Mouse (Mus musculus) layer of hippocampus, adult 8-10 months (tissue): ENCODE results near the gene Spats1. TPM values are rescaled to one million over a fixed set of nuclear protein-coding genes. Genes with fewer than 3 reads are reported as not detected.

Source experiments
- DNase-seq, 2 experiments: peaks; one replicate each; pipeline ENCODE4 v3.0.0; 2022; ENCODE audit warnings: low spot score in 2 of 2
- total RNA-seq, 4 experiments: library from RNA; stranded (reverse); gene quantifications; 2 replicates each; pipeline ENCODE4 v1.2.4; 2022

Spats1 gene
- 1 to 10 TPM; 5.0 to 7.8 (median 5.9) TPM for total RNA-seq

DNA sequence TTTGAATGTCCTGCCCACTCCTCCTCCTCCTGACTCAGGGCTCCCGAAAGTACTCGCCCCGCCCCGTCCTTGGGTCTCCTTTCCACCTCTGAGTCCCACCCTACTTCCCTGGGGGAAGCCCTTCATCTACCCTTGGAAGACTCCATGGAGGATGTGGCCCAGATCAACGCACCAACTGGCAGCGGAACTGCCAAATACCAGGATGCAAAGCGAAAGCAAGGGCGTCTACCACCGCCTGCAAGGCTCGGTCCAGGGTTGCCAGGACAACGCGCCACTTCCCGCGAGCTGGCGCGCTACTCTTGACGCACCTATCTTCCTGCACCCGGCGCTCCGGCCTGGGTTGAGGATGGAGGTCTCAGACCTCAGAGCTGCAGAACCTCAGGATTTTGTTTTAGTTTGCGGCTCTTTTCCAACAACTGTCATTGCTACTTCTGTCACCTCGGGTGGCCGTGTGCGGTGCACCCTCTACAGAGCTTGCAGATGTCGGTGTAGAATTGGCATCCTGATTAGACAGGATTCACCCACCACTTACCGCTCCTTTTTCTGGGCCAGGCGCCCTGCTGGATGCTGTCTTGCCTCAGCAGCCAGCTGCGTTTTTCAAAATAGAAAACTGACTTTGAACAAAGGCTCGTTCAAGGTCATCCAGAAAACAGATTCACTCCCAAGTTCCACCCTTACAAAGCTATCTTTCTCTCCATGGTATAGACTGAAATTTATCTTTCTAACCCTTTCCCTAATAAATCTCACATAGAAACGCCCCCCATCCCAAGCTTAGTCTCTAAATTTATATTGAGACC lies at the start of gene Spats1:
Gene Spats1, minus strand, starts transcription at position 747 of the 797 bp plus-strand sequence.
- peak; percentile 90 for DNase-seq

DNA sequence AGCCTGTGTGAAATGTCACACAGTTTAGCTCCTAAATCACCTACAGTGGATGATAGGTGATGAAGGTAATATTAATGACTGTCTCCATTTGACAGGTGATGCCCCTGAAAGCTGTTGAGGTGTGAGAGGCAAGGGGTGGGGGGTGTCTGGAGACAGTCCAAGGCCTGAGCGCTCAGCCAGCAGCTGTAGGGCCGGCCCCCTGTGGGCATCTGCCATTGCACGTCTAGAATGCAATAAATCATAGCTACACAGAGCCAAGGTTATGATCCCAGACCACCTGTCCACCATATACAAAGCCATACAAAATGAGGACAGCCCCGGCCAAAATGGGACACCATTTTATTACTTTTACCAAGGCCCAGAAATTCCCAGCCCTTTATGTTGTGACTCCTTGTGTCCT lies 49.7 kb upstream of the Spats1 start:
- no peak for DNase-seq

DNA sequence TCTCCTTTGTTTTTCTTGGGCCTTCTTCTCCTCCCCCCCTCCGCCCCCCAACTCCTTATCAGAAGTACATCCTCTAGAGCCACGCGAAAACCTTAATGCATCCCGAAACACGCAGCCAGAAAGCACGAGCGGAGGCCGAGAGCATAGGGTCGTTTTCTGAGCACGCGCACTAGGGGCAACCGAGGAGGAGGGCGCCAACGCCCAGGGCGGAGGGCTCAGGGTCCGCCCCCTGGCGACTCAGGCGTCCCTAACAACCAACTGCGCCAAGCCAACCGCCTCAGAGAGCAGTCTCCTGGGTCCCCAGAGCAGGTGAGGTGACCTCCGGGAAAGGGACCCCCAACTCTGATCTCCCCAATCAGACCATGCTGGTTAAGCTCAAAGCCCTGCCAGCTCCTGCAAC lies 48.0 kb upstream of the Spats1 start, which contains the start of gene Tcte1:
Gene Tcte1, plus strand, starts transcription at position 172 of the 400 bp plus-strand sequence.
- no peak for DNase-seq

DNA sequence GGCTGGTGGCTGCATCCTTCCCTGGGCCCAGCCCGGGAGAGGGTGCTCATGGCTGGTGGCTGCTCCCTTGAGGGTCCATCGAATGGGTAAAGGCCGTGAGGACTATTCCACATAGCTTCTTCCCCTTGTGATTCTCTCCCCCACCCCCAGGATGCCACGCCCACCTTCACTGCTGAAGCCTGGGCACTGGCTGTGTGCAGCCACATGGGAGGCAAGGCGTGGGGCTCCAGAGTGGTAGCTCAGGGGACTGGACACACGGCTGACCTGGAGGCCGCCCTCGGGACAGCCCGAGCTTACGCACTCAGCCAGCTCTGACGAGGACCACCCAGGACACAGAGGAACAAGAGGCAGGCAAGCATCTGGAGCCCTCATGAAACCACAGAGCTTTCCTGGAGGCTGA lies 44.9 kb upstream of the Spats1 start:
- DNase-seq: no peak

DNA sequence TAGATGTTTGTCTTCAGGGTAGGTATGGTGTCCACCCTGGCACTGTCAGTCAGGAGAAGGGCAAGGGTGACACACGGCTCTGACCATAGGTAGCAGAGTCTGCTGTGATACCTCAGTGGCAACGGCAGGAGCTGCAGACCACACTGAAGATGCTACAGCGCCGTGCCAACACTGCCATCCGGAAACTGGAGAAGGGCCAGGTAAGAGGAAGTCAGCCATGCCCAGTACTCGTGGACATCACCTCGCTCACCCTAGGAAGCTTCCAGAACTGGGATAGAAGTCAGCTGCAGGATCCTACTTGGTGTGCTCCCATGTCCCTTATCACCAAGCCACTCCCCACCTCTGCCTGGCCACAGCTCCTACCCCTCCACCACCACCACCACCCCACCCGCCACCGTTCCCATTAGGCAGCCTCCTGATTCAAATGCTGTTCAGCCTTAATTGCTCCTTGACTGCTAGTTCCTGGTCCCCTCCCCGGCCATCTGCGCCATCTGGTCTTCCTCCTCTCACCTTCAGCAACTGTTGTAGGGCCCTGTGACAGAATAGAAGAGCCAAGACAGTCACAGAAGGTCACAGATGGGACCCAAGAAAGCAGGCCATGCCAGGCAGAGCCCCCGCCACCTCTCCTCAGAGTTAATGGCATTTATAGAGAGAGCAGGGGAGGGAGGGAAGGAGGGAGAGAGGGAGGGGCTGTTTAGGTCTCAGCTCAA lies 43.7 kb upstream of the Spats1 start:
- no peak for DNase-seq

DNA sequence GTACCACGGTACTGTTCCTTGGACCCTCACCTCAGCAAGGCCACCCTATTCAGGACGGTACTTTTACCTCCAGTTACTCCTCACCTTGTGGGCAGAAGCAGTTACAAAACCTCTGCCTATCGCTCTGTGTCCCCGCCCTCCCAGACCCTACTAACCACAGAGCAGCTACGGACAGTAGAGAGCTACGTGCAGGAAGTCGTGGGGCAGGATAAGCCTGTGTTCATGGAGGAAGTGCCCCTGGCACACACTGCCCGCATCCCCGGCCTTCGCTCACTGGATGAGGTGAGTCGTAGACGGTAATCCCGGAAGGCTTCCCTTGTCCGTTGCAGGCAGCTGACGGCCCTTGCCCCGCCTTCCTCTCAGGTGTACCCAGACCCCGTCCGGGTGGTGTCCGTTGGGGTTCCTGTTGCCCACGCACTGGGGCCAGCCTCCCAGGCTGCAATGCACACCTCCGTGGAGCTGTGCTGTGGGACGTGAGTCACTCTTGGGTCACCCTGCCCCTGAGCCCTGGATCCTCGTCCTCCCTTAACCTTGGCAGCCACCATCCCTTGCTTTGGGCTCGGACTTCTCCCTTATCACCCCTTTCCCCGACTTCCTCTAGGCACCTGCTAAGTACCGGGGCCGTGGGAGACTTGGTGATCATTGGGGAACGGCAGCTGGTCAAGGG lies 42.5 kb upstream of the Spats1 start:
- no peak for DNase-seq

GRCm38 (mm10) chr17:45517135-45517534 lies 41.9 kb upstream of the Spats1 start:
- no peak for DNase-seq

GRCm38 (mm10) chr17:45516488-45516887 lies 41.3 kb upstream of the Spats1 start:
- DNase-seq: peak; percentile 64 to 87

GRCm38 (mm10) chr17:45515806-45516205 lies 40.6 kb upstream of the Spats1 start:
- no peak for DNase-seq

GRCm38 (mm10) chr17:45515204-45515726 lies 40.0 kb upstream of the Spats1 start:
- no peak for DNase-seq

GRCm38 (mm10) chr17:45511757-45512156 lies 36.5 kb upstream of the Spats1 start:
- DNase-seq: no peak

- no peak for DNase-seq
Measured at GRCm38 (mm10) chr17:45510871-45511270, 35.7 kb upstream of the Spats1 start.

GRCm38 (mm10) chr17:45506700-45507189 lies 31.5 kb upstream of the Spats1 start, which contains the start of gene Aars2:
Gene Aars2, plus strand, starts transcription at chr17:45506841.
- DNase-seq: peak; percentile 85 to 92

- DNase-seq: no peak
Measured at GRCm38 (mm10) chr17:45505941-45506465, 30.8 kb upstream of the Spats1 start.

DNA sequence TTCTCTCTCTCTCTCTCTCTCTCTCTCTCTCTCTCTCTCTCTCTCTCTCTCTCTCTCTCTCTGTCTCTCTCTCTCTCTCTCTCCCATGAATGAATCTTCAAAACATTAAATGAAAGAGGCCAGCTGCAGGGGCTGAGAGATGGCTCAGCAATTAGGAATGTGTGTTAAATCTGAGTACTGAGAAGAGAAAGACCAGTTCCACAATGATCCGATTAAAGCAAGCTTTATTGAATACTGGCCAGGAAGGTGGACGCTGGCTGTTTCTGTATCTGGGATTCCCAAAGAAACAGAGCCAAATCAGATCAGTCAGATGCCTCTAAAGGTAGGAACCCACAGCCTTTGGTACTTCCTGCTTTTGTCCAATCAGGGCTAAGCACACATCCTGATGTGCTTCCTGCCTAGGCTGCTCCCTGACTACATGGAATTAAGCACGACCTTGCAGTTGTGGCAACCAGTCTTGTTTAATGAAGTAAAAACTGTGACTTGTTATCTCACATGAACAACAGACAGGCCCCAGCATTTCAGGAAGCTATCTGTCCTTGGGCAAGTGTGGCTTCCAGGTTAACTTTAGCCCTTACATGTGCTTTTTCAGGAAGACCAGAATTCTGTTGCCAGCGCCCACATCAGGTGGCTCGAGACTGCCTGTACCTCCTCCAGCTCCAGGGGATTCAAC lies 28.2 kb upstream of the Spats1 start:
- no peak for DNase-seq

GRCm38 (mm10) chr17:45502324-45502723 lies 27.1 kb upstream of the Spats1 start:
- DNase-seq: no peak

DNA sequence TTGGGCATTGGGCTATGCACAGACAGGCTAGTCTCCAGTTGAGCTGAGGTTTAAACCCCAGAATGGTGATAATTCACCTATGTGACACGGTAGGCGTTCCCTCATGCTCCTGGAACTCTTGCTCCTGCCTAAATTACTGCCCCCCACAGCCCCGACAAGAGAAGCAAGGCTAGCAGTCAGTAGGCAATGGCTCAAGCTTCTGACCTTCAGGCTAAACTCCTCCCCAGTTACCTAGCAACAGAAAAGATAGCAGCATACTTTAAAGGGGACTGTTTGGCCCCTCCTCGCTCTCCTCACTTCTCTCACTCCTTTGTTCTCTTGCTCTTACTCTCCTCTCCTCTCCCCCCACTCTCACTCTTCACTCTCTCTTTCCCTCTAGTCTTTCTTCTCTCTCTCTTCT lies 25.8 kb upstream of the Spats1 start:
- DNase-seq: no peak

DNA sequence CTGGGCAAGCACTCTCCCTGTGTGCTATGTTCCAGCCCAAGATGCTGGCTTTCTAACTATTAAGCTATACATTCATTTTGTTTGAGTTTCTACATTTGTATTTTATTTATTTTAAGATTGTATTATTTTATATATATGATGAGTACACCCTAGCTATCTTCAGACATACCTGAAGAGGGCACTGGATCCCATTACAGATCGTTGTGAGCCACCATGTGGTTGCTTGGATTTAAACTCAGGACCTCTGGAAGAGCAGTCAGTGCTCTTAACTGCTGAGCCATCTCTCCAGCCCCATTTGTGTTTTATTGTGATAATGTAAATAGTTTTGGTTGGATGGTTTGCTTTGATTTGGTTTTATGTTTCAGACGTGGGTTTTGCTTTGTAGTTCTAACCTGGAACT lies 24.3 kb upstream of the Spats1 start:
- no peak for DNase-seq

- DNase-seq: no peak
Measured at GRCm38 (mm10) chr17:45498397-45498796, 23.2 kb upstream of the Spats1 start.

- no peak for DNase-seq
Measured at GRCm38 (mm10) chr17:45495398-45495797, 20.2 kb upstream of the Spats1 start.
